Mouse (Mus musculus) heart, postnatal 0 days (tissue): ENCODE measurements at regions not wholly inside any gene's neighbourhood (a gene's known extent, or its start where the extent isn't known, plus 50 kb on each side); places are given as distances from the start of the nearest gene placed in this dataset.

Experiments
- CTCF ChIP-seq: IDR thresholded peaks from 2 replicates; pipeline ENCODE4 v1.5.1; 2016; ENCODE audit warnings: antibody characterized with exemption, control low read depth, low read depth
- EP300 ChIP-seq: IDR thresholded peaks from 2 replicates; pipeline ENCODE4 v1.6.1; 2016; ENCODE audit warnings: antibody characterized with exemption, low read depth

- no peak for TF ChIP-seq CTCF
- TF ChIP-seq EP300 = no peak
These were observed 70.0 kb upstream of the Sox4 start for GRCm38 (mm10) chr13:29023486-29023885.
